Mouse (Mus musculus): ENCODE measurements around the gene Slc35b2. TPM values are rescaled to one million over a fixed set of nuclear protein-coding genes. Genes with fewer than 3 reads are reported as not detected.

Gene Slc35b2
- total and polyA plus RNA-seq, 3 experiments, result 57.2 to 101 (median 73.9) TPM

DNA sequence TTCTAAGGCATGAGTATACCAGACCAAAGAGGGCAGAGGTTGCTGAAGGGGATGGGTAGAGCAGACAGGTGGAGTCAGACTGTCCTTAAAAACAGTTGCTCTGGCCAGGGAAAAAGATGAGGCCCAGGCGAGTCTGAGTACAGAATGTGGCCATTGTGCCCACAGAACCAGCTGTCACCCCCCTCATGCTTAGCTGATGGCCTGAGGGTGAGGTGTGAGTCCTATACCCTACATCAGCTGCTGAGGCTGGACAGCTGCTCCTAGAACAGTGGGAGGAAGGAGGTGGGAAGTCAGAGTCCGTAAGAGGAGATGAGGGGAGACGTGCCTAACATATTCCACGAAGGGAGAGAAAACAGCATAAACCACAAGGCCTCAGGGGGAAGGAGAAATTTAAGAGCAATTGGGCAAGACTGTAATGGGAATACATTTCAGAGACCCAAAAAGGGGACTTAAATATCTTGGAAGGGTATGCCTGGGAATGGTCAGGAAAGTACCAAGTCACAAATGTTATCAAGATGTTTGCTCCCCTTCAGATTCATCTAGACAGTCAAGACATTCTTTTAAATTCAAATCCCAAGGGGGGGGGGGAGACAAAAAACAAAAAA, 52.5 kb downstream of the Slc35b2 start:
- no peak overlapping the region for H3K4me3 ChIP-seq (replicated peaks in 1 of 3; ENCODE audit: low read depth in 2 of 3, low read length in 2 of 3, poor library complexity in 1 of 3)
- no peak overlapping the region for H3K4me2 ChIP-seq (ENCODE audit: insufficient read depth, low read depth, poor library complexity, severe bottlenecking)
- peaks cover 1% of the 10 kb centered on the region for H3K27me3 ChIP-seq (replicated peaks)
- H3K27ac ChIP-seq (ENCODE audit: insufficient read depth, low read depth), result no peak overlapping the region
- H3K9me3 ChIP-seq (replicated peaks; ENCODE audit: low read length), result no peaks in the 10 kb centered on the region
- peaks cover 0 to 19% of the 10 kb centered on the region in 2 experiments; a peak in 2 of 4 replicates for H3K4me1 ChIP-seq (ENCODE audit: control insufficient read depth in 1 of 2, insufficient read depth in 2 of 2)
- TF ChIP-seq SIN3A (IDR thresholded peaks at IDR 0.05; ENCODE audit: low read length), result no peak
- no peak for TF ChIP-seq MEF2A (IDR thresholded peaks at IDR 0.05; ENCODE audit: borderline replicate concordance, low read depth, low read length)
- no peak for TF ChIP-seq SMC3 (IDR thresholded peaks at IDR 0.05; ENCODE audit: low read depth, low read length)
- no peak for TF ChIP-seq NELFE (IDR thresholded peaks at IDR 0.05; ENCODE audit: low read depth, low read length)
- no peak for TF ChIP-seq EP300 (IDR thresholded peaks at IDR 0.05; ENCODE audit: low read length)
- TF ChIP-seq ZMIZ1 (IDR thresholded peaks at IDR 0.05; ENCODE audit: low read depth, low read length), result no peak
- no peak for TF ChIP-seq POLR2AphosphoS2 (IDR thresholded peaks at IDR 0.05; ENCODE audit: low read depth, low read length)
- TF ChIP-seq CTCF (conservative IDR thresholded peaks at IDR 0.05 in 1 of 2, IDR thresholded peaks at IDR 0.05 in 1 of 2; ENCODE audit: low read depth in 2 of 2, low read length in 2 of 2), result no peak
- no peak for TF ChIP-seq BHLHE40 (IDR thresholded peaks at IDR 0.05; ENCODE audit: low read depth, low read length)
- no peak for TF ChIP-seq MXI1 (IDR thresholded peaks at IDR 0.05; ENCODE audit: low read depth, low read length)
- no peak for TF ChIP-seq GABPA (IDR thresholded peaks at IDR 0.05; ENCODE audit: insufficient replicate concordance, low read depth, low read length)
- no peak for TF ChIP-seq HCFC1 (IDR thresholded peaks at IDR 0.05; ENCODE audit: low read depth, low read length)
- no peak for TF ChIP-seq ELF1 (IDR thresholded peaks at IDR 0.05; ENCODE audit: low read depth, low read length)
- no peak for TF ChIP-seq ZC3H11A (IDR thresholded peaks at IDR 0.05; ENCODE audit: low read depth, low read length)
- no peak for TF ChIP-seq NRF1 (IDR thresholded peaks at IDR 0.05; ENCODE audit: low read depth, low read length)
- TF ChIP-seq MAZ (IDR thresholded peaks at IDR 0.05; ENCODE audit: low read depth, low read length), result no peak
- no peak for TF ChIP-seq KAT2A (IDR thresholded peaks at IDR 0.05; ENCODE audit: insufficient replicate concordance, low read length)
- TF ChIP-seq TCF12 (IDR thresholded peaks at IDR 0.05; ENCODE audit: low read depth, low read length), result no peak
- no peak for TF ChIP-seq ETS1 (conservative IDR thresholded peaks at IDR 0.05; ENCODE audit: low read depth, low read length)
- TF ChIP-seq ZNF384 (IDR thresholded peaks at IDR 0.05; ENCODE audit: low read depth, low read length), result no peak
- dilution Hi-C loops (cut with MboI; ENCODE audit: extremely low pct_ligation_motif_present, extremely low pct_unique_long_range_greater_than_20kb, low sequenced_read_pairs), result no loop called here
- no peak for DNase-seq (ENCODE audit: extremely low read depth)
- in situ Hi-C loops (cut with MboI; ENCODE audit: low pct_ligation_motif_present, low pct_unique_long_range_greater_than_20kb, low sequenced_read_pairs), result no loop called here
- H3K36me3 ChIP-seq (replicated peaks in 1 of 2; ENCODE audit: control insufficient read depth in 1 of 2, insufficient read depth in 1 of 2, low read length in 1 of 2), result no peaks in the 10 kb centered on the region
- no peak overlapping the region for H3K9ac ChIP-seq (ENCODE audit: insufficient read depth, low read depth)
- no peaks in the 10 kb centered on the region for H3K79me2 ChIP-seq (replicated peaks; ENCODE audit: control insufficient read depth, extremely low read depth, insufficient read depth, poor library complexity, severe bottlenecking)

DNA sequence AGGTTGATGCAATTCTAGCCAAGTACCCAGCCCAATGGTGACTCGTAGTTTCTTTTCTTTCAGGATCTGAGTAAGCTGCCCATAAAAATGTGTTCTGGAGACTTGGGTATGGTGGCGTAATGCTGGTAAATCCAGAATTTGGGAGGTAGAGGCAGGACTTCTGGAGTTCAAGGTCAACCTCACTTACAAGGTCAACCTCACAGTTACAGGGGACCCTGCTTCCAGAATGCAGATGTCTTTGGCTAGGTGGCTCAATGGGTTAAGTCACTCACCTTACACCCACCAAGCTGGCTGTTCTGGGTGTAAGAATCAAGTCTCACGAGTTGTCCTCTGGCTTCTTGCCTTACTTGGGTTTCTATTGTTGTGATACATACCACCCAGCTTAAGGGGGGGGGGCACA, 53.0 kb downstream of the Slc35b2 start:
- DNase-seq (ENCODE audit: extremely low read depth), result no peak
- H3K4me1 ChIP-seq (ENCODE audit: control insufficient read depth in 1 of 2, insufficient read depth in 2 of 2), result peaks cover 0 to 19% of the 10 kb centered on the region in 2 experiments; a peak in 2 of 4 replicates
- H3K27me3 ChIP-seq (replicated peaks), result peaks cover 1% of the 10 kb centered on the region
- no peaks in the 10 kb centered on the region for H3K9me3 ChIP-seq (replicated peaks; ENCODE audit: low read length)
- no peak overlapping the region for H3K4me3 ChIP-seq (replicated peaks in 1 of 3; ENCODE audit: low read depth in 2 of 3, low read length in 2 of 3, poor library complexity in 1 of 3)
- H3K36me3 ChIP-seq (replicated peaks in 1 of 2; ENCODE audit: control insufficient read depth in 1 of 2, insufficient read depth in 1 of 2, low read length in 1 of 2), result peaks cover 0 to 2% of the 10 kb centered on the region in 2 experiments
- H3K9ac ChIP-seq (ENCODE audit: insufficient read depth, low read depth), result no peak overlapping the region
- H3K79me2 ChIP-seq (replicated peaks; ENCODE audit: control insufficient read depth, extremely low read depth, insufficient read depth, poor library complexity, severe bottlenecking), result no peaks in the 10 kb centered on the region
- no peak for TF ChIP-seq USF1 (IDR thresholded peaks at IDR 0.05; ENCODE audit: low read depth, low read length)
- TF ChIP-seq ELF1 (IDR thresholded peaks at IDR 0.05; ENCODE audit: low read depth, low read length), result no peak
- no peak for TF ChIP-seq SMC3 (IDR thresholded peaks at IDR 0.05; ENCODE audit: low read depth, low read length)
- dilution Hi-C loops (cut with MboI; ENCODE audit: extremely low pct_ligation_motif_present, extremely low pct_unique_long_range_greater_than_20kb, low sequenced_read_pairs) (no loop called here), in situ Hi-C loops (cut with MboI; ENCODE audit: low pct_ligation_motif_present, low pct_unique_long_range_greater_than_20kb, low sequenced_read_pairs) (no loop called here)
- H3K27ac ChIP-seq (ENCODE audit: insufficient read depth, low read depth), result no peak overlapping the region
- no peak overlapping the region for H3K4me2 ChIP-seq (ENCODE audit: insufficient read depth, low read depth, poor library complexity, severe bottlenecking)

Other genes with a start within 250 kb of the Slc35b2 start
- gene Cdc5l, start 130.1 kb upstream of the Slc35b2 start, total RNA-seq (2012; rRNA removed), result 45.2 and 52.6 TPM in 2 replicates
- 58.9 and 62.4 TPM in 2 replicates for gene Cdc5l, start 130.1 kb upstream of the Slc35b2 start, total RNA-seq (2014; rRNA removed)
- 66.3 and 69.6 TPM in 2 replicates for gene Cdc5l, start 130.1 kb upstream of the Slc35b2 start, polyA plus RNA-seq (2012; ENCODE audit: insufficient read length, low read depth)
- 1.0 and 2.5 TPM in 2 replicates for gene Spats1, start 88.5 kb upstream of the Slc35b2 start, total RNA-seq (2012; rRNA removed)
- gene Spats1, start 88.5 kb upstream of the Slc35b2 start, total RNA-seq (2014; rRNA removed), result 1.7 and 2.7 TPM in 2 replicates
- 1.9 and 2.5 TPM in 2 replicates for gene Spats1, start 88.5 kb upstream of the Slc35b2 start, polyA plus RNA-seq (2012; ENCODE audit: insufficient read length, low read depth)
- 20.2 and 23.1 TPM in 2 replicates for gene Aars2, start 57.0 kb upstream of the Slc35b2 start, total RNA-seq (2012; rRNA removed)
- gene Aars2, start 57.0 kb upstream of the Slc35b2 start, total RNA-seq (2014; rRNA removed), result 10.4 and 12.4 TPM in 2 replicates
- gene Aars2, start 57.0 kb upstream of the Slc35b2 start, polyA plus RNA-seq (2012; ENCODE audit: insufficient read length, low read depth), result 17.5 and 17.6 TPM in 2 replicates
- gene Tcte1, start 40.4 kb upstream of the Slc35b2 start, total RNA-seq (2012; rRNA removed), result not detected in 2 replicates
- not detected in 2 replicates for gene Tcte1, start 40.4 kb upstream of the Slc35b2 start, total RNA-seq (2014; rRNA removed)
- gene Tcte1, start 40.4 kb upstream of the Slc35b2 start, polyA plus RNA-seq (2012; ENCODE audit: insufficient read length, low read depth), result not detected in 2 replicates
- 0.42 and 0.50 TPM in 2 replicates for gene Tmem151b, start 14.2 kb upstream of the Slc35b2 start, total RNA-seq (2012; rRNA removed)
- 0.12 and 0.30 TPM in 2 replicates for gene Tmem151b, start 14.2 kb upstream of the Slc35b2 start, total RNA-seq (2014; rRNA removed)
- gene Tmem151b, start 14.2 kb upstream of the Slc35b2 start, polyA plus RNA-seq (2012; ENCODE audit: insufficient read length, low read depth), result 0.53 and 0.72 TPM in 2 replicates
- 91.5 and 136 TPM in 2 replicates for gene Nfkbie, start 8.2 kb upstream of the Slc35b2 start, total RNA-seq (2012; rRNA removed)
- gene Nfkbie, start 8.2 kb upstream of the Slc35b2 start, total RNA-seq (2014; rRNA removed), result 87.4 and 90.0 TPM in 2 replicates
- gene Nfkbie, start 8.2 kb upstream of the Slc35b2 start, polyA plus RNA-seq (2012; ENCODE audit: insufficient read length, low read depth), result 76.6 and 78.7 TPM in 2 replicates
- 1,180 and 1,205 TPM in 2 replicates for gene Hsp90ab1, start 9.4 kb downstream of the Slc35b2 start, total RNA-seq (2012; rRNA removed)
- gene Hsp90ab1, start 9.4 kb downstream of the Slc35b2 start, total RNA-seq (2014; rRNA removed), result 607 and 790 TPM in 2 replicates
- gene Hsp90ab1, start 9.4 kb downstream of the Slc35b2 start, polyA plus RNA-seq (2012; ENCODE audit: insufficient read length, low read depth), result 4,858 and 5,122 TPM in 2 replicates
- gene Slc29a1, start 35.7 kb downstream of the Slc35b2 start, total RNA-seq (2012; rRNA removed), result 58.4 and 66.9 TPM in 2 replicates
- gene Slc29a1, start 35.7 kb downstream of the Slc35b2 start, total RNA-seq (2014; rRNA removed), result 69.2 and 72.1 TPM in 2 replicates
- gene Slc29a1, start 35.7 kb downstream of the Slc35b2 start, polyA plus RNA-seq (2012; ENCODE audit: insufficient read length, low read depth), result 74.2 and 88.0 TPM in 2 replicates
- gene Mymx, start 38.2 kb downstream of the Slc35b2 start, total RNA-seq (2012; rRNA removed), result not detected in 2 replicates
- gene Mymx, start 38.2 kb downstream of the Slc35b2 start, total RNA-seq (2014; rRNA removed), result not detected in 2 replicates
- gene Mymx, start 38.2 kb downstream of the Slc35b2 start, polyA plus RNA-seq (2012; ENCODE audit: insufficient read length, low read depth), result not detected in 2 replicates
- not detected in 2 replicates for gene Capn11, start 95.5 kb downstream of the Slc35b2 start, total RNA-seq (2012; rRNA removed)
- gene Capn11, start 95.5 kb downstream of the Slc35b2 start, total RNA-seq (2014; rRNA removed), result not detected in 2 replicates
- gene Capn11, start 95.5 kb downstream of the Slc35b2 start, polyA plus RNA-seq (2012; ENCODE audit: insufficient read length, low read depth), result 0.09 and 0.10 TPM in 2 replicates
- gene Mrpl14, start 122.4 kb downstream of the Slc35b2 start, total RNA-seq (2012; rRNA removed), result 33.4 and 46.1 TPM in 2 replicates
- 48.5 and 56.9 TPM in 2 replicates for gene Mrpl14, start 122.4 kb downstream of the Slc35b2 start, total RNA-seq (2014; rRNA removed)
- gene Mrpl14, start 122.4 kb downstream of the Slc35b2 start, polyA plus RNA-seq (2012; ENCODE audit: insufficient read length, low read depth), result 62.5 and 67.7 TPM in 2 replicates
- gene Tmem63b, start 123.0 kb downstream of the Slc35b2 start, total RNA-seq (2012; rRNA removed), result 4.5 and 6.3 TPM in 2 replicates
- 2.8 and 3.5 TPM in 2 replicates for gene Tmem63b, start 123.0 kb downstream of the Slc35b2 start, total RNA-seq (2014; rRNA removed)
- 9.2 and 10.3 TPM in 2 replicates for gene Tmem63b, start 123.0 kb downstream of the Slc35b2 start, polyA plus RNA-seq (2012; ENCODE audit: insufficient read length, low read depth)
- 0.38 TPM in 1 of 2 replicates, not detected in the other for gene 1600014C23Rik, start 170.0 kb downstream of the Slc35b2 start, total RNA-seq (2012; rRNA removed)
- not detected in 2 replicates for gene 1600014C23Rik, start 170.0 kb downstream of the Slc35b2 start, total RNA-seq (2014; rRNA removed)
- not detected in 2 replicates for gene 1600014C23Rik, start 170.0 kb downstream of the Slc35b2 start, polyA plus RNA-seq (2012; ENCODE audit: insufficient read length, low read depth)

All from CH12.LX (cell line).